Mouse (Mus musculus): ENCODE data around the gene Klhl10.

DNA sequence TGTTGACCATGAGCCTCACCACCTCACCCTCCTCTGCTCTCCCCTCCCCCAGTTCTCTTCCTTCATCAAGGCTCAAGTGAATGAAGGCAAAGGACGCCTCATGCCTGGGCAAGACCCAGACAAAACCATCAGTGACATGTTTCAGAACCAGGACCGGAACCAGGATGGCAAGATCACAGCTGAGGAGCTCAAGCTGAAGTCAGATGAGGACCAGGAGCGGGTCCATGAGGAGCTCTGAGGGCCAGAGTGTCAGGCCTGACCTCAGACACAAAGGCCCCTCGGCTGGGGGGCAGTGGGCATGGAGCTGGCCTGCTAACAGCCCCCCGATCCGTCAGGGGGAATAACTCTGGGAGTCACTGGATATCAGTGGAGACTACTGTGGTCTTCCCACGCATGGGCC is 17.9 kb upstream of the Klhl10 start:
- TF ChIP-seq CTCF (IDR thresholded peaks at IDR 0.05) = no peak
- no peak for TF ChIP-seq EP300 (IDR thresholded peaks at IDR 0.05)
